Comparison of ENCODE assay signal across 7 mouse cellular contexts in genomic region chr12:24952147-24952546, GRCm38 (mm10). TPM values are rescaled to one million over a fixed set of nuclear protein-coding genes. Genes with fewer than 3 reads are reported as not detected.
DNase-seq lines count a peak whose midpoint lies in the region; TF ChIP-seq lines count a peak whose summit lies in the region.

No protein-coding gene starts in this region.

- TF ChIP-seq CTCF in E14TG2a.4 (conservative IDR thresholded peaks at IDR 0.05; ENCODE audit: low read length), result peak; percentile 43
- TF ChIP-seq CTCF in cortical plate, adult 2 months (IDR thresholded peaks at IDR 0.05; ENCODE audit: extremely low read depth, insufficient read depth, low read length), result peak; percentile 78

- H3K27ac ChIP-seq in cortical plate, adult 2 months (ENCODE audit: insufficient read depth, low read length), result no peak overlapping the region
- H3K27ac ChIP-seq in hindbrain, embryonic 10.5 days, result no peak overlapping the region

- DNase-seq in T-cell, adult 2 months (ENCODE audit: low spot score), result peak; percentile 28
- DNase-seq in hindbrain, embryonic 10.5 days (ENCODE audit: low spot score), result peak; percentile 68
- DNase-seq in layer of hippocampus, postnatal 14 days (ENCODE audit: low spot score in 2 of 2), result peak; percentile 43 to 69
- DNase-seq in lung, postnatal 4 days, result peak; percentile 40 to 70
- peak; percentile 71 for DNase-seq in right cerebral cortex, postnatal 14 days

- H3K36me3 ChIP-seq in E14TG2a.4 (ENCODE audit: insufficient read depth, low read length), result peaks cover 22% of the 10 kb centered on the region
- H3K36me3 ChIP-seq in hindbrain, embryonic 10.5 days, result peaks cover 89% of the 10 kb centered on the region

- H3K4me1 ChIP-seq in E14TG2a.4 (replicated peaks; ENCODE audit: low read depth, low read length), result peaks cover 10% of the 10 kb centered on the region
- H3K4me1 ChIP-seq in cortical plate, adult 2 months (ENCODE audit: control insufficient read depth, insufficient read depth, low read length), result no peaks in the 10 kb centered on the region
- no peaks in the 10 kb centered on the region for H3K4me1 ChIP-seq in hindbrain, embryonic 10.5 days (replicated peaks)

- no peak for TF ChIP-seq POLR2A in cortical plate, adult 2 months (IDR thresholded peaks at IDR 0.05; ENCODE audit: extremely low read depth, insufficient read depth, low read length)

- WGBS in hindbrain, embryonic 10.5 days, result 67% methylated on average over 6 of the region's 6 CpGs

- H3K9me3 ChIP-seq in E14TG2a.4 (ENCODE audit: low read length), result no peaks in the 10 kb centered on the region
- H3K9me3 ChIP-seq in hindbrain, embryonic 10.5 days, result 0 out of 2 replicates have a peak, but pooled peaks cover 4% of the 10 kb centered on the region

- no peak overlapping the region for H3K4me3 ChIP-seq in E14TG2a.4 (replicated peaks; ENCODE audit: low read length)
- no peak overlapping the region for H3K4me3 ChIP-seq in cortical plate, adult 2 months (ENCODE audit: insufficient read depth, low read length)
- no peak overlapping the region for H3K4me3 ChIP-seq in hindbrain, embryonic 10.5 days

- H3K27me3 ChIP-seq in E14TG2a.4 (ENCODE audit: insufficient read depth, low read length), result no peaks in the 10 kb centered on the region
- no peaks in the 10 kb centered on the region for H3K27me3 ChIP-seq in hindbrain, embryonic 10.5 days (ENCODE audit: insufficient read depth, poor library complexity, severe bottlenecking)

RNA-seq across cellular contexts. Expression of gene Kidins220, which starts 22.6 kb away (rescaled TPM):
- polyA plus RNA-seq in cortical plate, adult 2 months (2012; rRNA removed), result 225 TPM in 2 replicates
- 24.8 and 38.1 TPM in 2 replicates for polyA plus RNA-seq in hindbrain, embryonic 10.5 days (2016; fragmentation: Nextera tagmentation; extraction: Ambion mirVana)
- total RNA-seq in layer of hippocampus, postnatal 14 days (2021), result 100 to 1,000 TPM; 322 to 335 TPM
